Mouse (Mus musculus) lung, adult 2 months (tissue): ENCODE measurements around the gene Prss16.

ENCODE experiments used
- CTCF ChIP-seq: fragments of 200-500 bp; IDR thresholded peaks from 2 replicates; pipeline ENCODE4 v1.5.1; 2011; ENCODE audit warnings: mild to moderate bottlenecking, low read length, control low read depth; ENCODE audit not compliant: insufficient read depth
- POLR2A ChIP-seq: fragments of 200-500 bp; IDR thresholded peaks from 2 replicates; pipeline ENCODE4 v1.6.1; 2011; ENCODE audit warnings: low read depth, mild to moderate bottlenecking, control low read depth, low read length, borderline replicate concordance; ENCODE audit errors: extremely low read depth

DNA sequence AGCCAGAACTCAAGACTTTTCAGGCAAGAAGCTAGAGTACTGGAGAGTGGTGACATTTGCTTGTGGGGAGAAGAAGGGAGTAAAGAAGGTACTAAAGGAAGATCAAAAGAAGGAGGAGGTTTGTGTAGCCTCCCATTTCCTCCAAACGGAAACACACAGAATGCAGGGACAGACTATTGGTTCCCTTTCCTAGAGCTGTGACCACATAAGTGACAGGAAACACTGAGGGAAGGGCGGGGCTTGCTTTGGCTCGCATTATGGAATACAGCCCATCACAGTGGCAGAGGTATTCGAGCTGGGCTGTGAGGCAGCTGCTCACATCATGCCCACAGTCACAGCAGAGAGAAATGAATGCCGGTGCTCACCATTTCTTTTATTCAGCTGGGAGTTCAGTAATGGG, 7.7 kb downstream of the Prss16 start:
- TF ChIP-seq CTCF, result no peak
- TF ChIP-seq POLR2A, result no peak
